Mouse (Mus musculus): ENCODE data around the gene Etl4. TPM values are rescaled to one million over a fixed set of nuclear protein-coding genes. Genes with fewer than 3 reads are reported as not detected.
"Not testable (repeated sequence)": the region's sequence is repeated elsewhere in the genome, so short reads cannot be mapped to it uniquely, and the experiment has no call there.

The Etl4 gene
- polyA plus RNA-seq, 1 experiment from 2014 or later, result 15.7 TPM

DNA sequence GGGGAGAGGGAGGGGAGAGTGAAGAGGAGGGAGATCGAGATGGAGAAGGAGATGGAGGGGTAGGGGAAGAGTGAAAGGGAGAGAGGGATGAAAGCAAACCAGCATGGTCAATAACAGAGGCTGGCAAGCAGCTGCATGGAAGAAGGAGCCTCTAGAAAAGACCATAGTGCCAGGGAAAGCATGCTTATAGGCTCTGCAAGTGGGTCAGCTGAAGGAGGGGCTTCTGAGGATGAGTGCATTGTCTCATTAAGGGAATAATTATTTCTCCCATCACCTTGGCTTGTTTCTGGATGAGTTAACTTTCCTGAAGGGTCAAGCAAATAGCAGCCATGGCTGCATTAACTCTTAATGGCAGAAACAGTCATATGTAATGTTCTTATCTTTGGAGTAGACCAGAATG, 228.8 kb downstream of the Etl4 start:
- Histone ChIP-seq H3K4me2 (replicated peaks; ENCODE audit: low read depth, low read length) (no peak overlapping the region), H3K9ac (replicated peaks; ENCODE audit: low read depth) (no peak overlapping the region), H3K4me3 (ENCODE audit: low read depth, low read length) (no peak overlapping the region), H3K36me3 (ENCODE audit: insufficient read depth, low read length) (no peaks in the 10 kb centered on the region), H3K27me3 (replicated peaks; ENCODE audit: insufficient read depth, low read length) (no peaks in the 10 kb centered on the region), H3K4me1 (ENCODE audit: insufficient read depth, low read depth, low read length) (no peaks in the 10 kb centered on the region), H3K27ac (ENCODE audit: low read length) (no peak overlapping the region), H3K9me3 (ENCODE audit: low read length) (no peaks in the 10 kb centered on the region)
- no peak for TF ChIP-seq EP300 (IDR thresholded peaks at IDR 0.05)
- TF ChIP-seq CTCF (IDR thresholded peaks at IDR 0.05), result no peak
- 31% methylated on average over 1 of the region's 1 CpGs for WGBS
- ATAC-seq (no peak), DNase-seq (ENCODE audit: low spot score) (no peak)

DNA sequence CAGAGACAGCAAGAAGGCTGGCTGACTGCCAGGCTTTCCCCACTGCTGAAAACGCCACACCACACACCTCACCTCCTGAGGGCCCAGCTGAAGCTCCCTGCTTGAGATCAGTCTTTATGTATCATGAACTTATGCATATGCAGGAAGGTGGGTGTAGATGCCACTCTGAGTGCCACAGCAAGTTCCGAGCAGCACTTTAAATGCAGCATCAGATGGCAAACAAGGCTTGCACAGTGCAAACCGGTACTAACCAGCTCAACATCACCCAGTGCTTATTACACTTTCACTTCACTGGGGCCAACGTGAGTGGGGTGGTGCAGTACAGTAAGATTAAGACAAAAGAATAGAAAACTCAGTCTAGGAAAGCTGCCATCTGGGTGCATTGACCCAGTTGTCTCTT, 235.8 kb downstream of the Etl4 start:
- WGBS, result 48% methylated on average over 4 of the region's 4 CpGs
- Histone ChIP-seq H3K4me3 (ENCODE audit: low read depth, low read length) (no peak overlapping the region), H3K9me3 (ENCODE audit: low read length) (no peaks in the 10 kb centered on the region), H3K27ac (ENCODE audit: low read length) (no peak overlapping the region), H3K4me1 (ENCODE audit: insufficient read depth, low read depth, low read length) (no peaks in the 10 kb centered on the region), H3K27me3 (replicated peaks; ENCODE audit: insufficient read depth, low read length) (no peaks in the 10 kb centered on the region), H3K9ac (replicated peaks; ENCODE audit: low read depth) (no peak overlapping the region), H3K36me3 (ENCODE audit: insufficient read depth, low read length) (no peaks in the 10 kb centered on the region), H3K4me2 (replicated peaks; ENCODE audit: low read depth, low read length) (no peak overlapping the region)
- TF ChIP-seq EP300 (IDR thresholded peaks at IDR 0.05), result no peak
- TF ChIP-seq CTCF (IDR thresholded peaks at IDR 0.05), result no peak
- no peak for DNase-seq (ENCODE audit: low spot score)
- no peak for ATAC-seq

DNA sequence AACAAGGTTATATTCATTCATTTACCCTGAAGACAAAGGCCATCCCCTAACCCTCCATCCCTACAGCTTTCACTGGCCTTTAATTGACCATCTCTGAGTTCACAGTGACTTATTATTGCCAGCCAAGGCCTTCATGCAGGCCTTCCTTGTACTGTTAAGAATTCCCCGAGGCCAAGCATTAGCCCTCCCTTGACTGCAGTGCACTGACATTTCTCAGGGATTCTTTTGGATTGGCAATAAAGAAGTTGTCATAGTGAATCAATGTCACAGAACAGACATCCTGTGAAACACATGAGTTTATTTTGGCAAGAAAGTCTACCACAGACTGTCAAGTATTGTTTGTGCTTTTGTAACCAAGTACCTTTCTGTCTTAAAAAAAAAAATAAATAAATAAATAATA, 257.5 kb downstream of the Etl4 start:
- WGBS, result 72% methylated on average over 1 of the region's 1 CpGs

DNA sequence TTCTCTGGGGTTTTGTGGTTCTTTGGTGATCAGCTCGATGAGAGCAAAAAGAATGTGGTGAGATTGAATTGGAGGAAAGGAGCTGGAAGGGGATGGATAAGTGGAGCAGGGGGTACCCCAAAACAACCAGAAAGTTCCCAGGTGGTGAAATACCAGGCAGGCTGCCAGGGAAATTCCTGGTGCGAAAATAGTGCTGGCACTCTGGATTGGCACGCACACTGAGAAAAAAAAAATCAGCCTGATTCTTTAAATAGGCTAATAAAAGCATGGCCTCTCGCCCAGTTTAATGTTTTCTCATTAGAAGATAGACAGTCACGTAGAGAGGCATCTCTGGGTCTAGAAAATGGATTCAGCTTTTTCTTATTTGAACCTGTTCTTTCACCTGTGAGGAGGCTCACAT, 258.0 kb downstream of the Etl4 start:
- ATAC-seq (no peak), DNase-seq (ENCODE audit: low spot score) (no peak)
- H3K27me3 ChIP-seq (replicated peaks; ENCODE audit: insufficient read depth, low read length), result no peaks in the 10 kb centered on the region
- TF ChIP-seq EP300 (IDR thresholded peaks at IDR 0.05) (no peak), CTCF (IDR thresholded peaks at IDR 0.05) (no peak)
- H3K27ac ChIP-seq (ENCODE audit: low read length), result no peak overlapping the region
- H3K4me2 ChIP-seq (replicated peaks; ENCODE audit: low read depth, low read length), result no peak overlapping the region
- H3K4me1 ChIP-seq (ENCODE audit: insufficient read depth, low read depth, low read length), result no peaks in the 10 kb centered on the region
- no peaks in the 10 kb centered on the region for H3K9me3 ChIP-seq (ENCODE audit: low read length)
- H3K36me3 ChIP-seq (ENCODE audit: insufficient read depth, low read length), result no peaks in the 10 kb centered on the region
- WGBS, result 57% methylated on average over 5 of the region's 5 CpGs
- no peak overlapping the region for H3K4me3 ChIP-seq (ENCODE audit: low read depth, low read length)
- H3K9ac ChIP-seq (replicated peaks; ENCODE audit: low read depth), result no peak overlapping the region

More for the DNA sequence above, 257.5 kb downstream of the Etl4 start:
- H3K9me3 ChIP-seq (ENCODE audit: low read length), result no peaks in the 10 kb centered on the region
- no peak overlapping the region for H3K27ac ChIP-seq (ENCODE audit: low read length)
- no peak overlapping the region for H3K4me2 ChIP-seq (replicated peaks; ENCODE audit: low read depth, low read length)
- H3K27me3 ChIP-seq (replicated peaks; ENCODE audit: insufficient read depth, low read length), result no peaks in the 10 kb centered on the region
- DNase-seq (ENCODE audit: low spot score), result no peak
- H3K36me3 ChIP-seq (ENCODE audit: insufficient read depth, low read length), result no peaks in the 10 kb centered on the region
- no peak overlapping the region for H3K9ac ChIP-seq (replicated peaks; ENCODE audit: low read depth)
- TF ChIP-seq CTCF (IDR thresholded peaks at IDR 0.05) (no peak), EP300 (IDR thresholded peaks at IDR 0.05) (no peak)
- H3K4me3 ChIP-seq (ENCODE audit: low read depth, low read length), result no peak overlapping the region
- no peaks in the 10 kb centered on the region for H3K4me1 ChIP-seq (ENCODE audit: insufficient read depth, low read depth, low read length)
- ATAC-seq, result no peak

DNA sequence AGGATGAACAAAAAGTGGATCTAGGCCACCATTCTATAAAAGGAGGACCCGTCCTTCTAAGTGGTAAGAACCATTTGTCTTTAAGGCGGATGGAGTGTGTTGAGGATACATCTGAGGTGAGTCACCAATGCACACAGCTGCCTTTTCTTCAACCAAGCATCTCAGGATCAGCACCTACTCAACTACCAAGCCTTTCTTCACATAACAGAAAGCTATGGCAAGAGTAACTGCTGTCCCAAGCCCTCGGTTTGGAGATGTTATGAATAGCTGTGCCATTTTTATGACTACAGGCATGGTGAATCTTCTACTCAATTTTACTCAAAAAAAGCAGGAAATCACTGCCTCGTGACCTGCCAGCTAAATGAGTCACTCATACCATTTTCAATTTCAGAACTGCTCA, 258.6 kb downstream of the Etl4 start:
- Histone ChIP-seq H3K36me3 (ENCODE audit: insufficient read depth, low read length) (no peaks in the 10 kb centered on the region), H3K9me3 (ENCODE audit: low read length) (no peaks in the 10 kb centered on the region), H3K9ac (replicated peaks; ENCODE audit: low read depth) (no peak overlapping the region), H3K27me3 (replicated peaks; ENCODE audit: insufficient read depth, low read length) (no peaks in the 10 kb centered on the region), H3K4me2 (replicated peaks; ENCODE audit: low read depth, low read length) (no peak overlapping the region), H3K27ac (ENCODE audit: low read length) (no peak overlapping the region), H3K4me3 (ENCODE audit: low read depth, low read length) (no peak overlapping the region), H3K4me1 (ENCODE audit: insufficient read depth, low read depth, low read length) (no peaks in the 10 kb centered on the region)
- TF ChIP-seq CTCF (IDR thresholded peaks at IDR 0.05) (no peak), EP300 (IDR thresholded peaks at IDR 0.05) (no peak)
- DNase-seq (ENCODE audit: low spot score), result no peak
- WGBS, result 79% methylated on average over 4 of the region's 4 CpGs
- ATAC-seq, result no peak

DNA sequence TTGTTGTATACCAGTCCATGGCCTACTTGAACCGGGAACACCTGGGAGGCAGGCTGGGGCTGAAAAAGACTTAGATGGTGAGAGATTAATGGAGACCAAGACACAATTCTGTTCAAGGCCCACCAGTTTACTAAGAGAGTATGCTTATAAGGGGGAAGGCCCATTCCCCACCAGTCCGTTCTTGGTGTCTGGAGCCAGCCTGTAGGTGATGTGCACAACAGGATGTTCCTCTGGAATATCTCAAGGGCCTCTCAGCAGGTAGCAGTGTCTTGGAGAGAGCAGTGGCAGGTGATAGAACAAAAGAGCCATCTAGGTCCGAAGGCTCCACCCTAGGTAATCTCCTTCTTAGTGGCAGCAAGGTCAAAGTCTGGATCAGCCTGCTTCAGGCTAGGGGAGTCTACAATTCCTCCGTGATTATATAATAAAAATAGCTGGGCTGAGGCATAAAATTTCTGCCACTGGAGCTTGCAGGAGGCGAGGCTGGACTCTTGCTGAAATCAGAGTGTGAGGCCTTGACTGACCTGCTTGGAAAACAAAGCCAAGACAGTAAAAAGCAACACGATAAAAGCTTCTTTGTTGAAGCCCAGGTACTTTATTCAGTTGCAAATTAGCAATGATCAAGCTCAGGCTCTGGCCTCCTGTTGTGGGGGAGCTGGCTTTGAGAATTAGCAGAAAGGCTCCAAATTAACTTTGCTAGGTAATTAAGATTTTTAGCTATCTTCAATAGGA, 267.0 kb downstream of the Etl4 start:
- H3K27ac ChIP-seq (ENCODE audit: low read length); H3K27me3 ChIP-seq (replicated peaks; ENCODE audit: insufficient read depth, low read length); DNase-seq (ENCODE audit: low spot score); H3K9ac ChIP-seq (replicated peaks; ENCODE audit: low read depth); H3K4me3 ChIP-seq (ENCODE audit: low read depth, low read length); H3K9me3 ChIP-seq (ENCODE audit: low read length); H3K4me1 ChIP-seq (ENCODE audit: insufficient read depth, low read depth, low read length); ATAC-seq; H3K36me3 ChIP-seq (ENCODE audit: insufficient read depth, low read length); H3K4me2 ChIP-seq (replicated peaks; ENCODE audit: low read depth, low read length): not testable (repeated sequence)
- WGBS, result 75% methylated on average over 6 of the region's 6 CpGs

DNA sequence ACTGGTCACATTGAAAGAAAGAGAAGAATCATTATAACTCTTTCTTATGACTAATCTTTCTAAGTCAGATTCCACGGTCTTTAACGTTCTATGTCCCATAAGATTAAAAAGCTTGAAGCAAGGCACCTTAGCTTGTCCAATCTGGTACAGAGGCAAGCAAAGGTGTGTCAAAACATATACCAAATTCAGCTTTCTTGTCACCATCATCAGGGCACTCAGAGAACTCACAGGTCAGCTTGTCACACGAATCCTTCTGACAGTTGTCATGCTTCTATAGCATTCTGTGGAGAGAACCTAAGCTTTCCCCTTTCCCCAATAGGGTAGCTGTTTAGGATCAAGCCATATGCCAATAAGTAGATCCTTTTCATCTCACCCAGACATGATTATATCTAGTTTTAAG, 267.7 kb downstream of the Etl4 start:
- H3K27ac ChIP-seq (ENCODE audit: low read length); DNase-seq (ENCODE audit: low spot score); H3K4me3 ChIP-seq (ENCODE audit: low read depth, low read length); ATAC-seq; H3K4me1 ChIP-seq (ENCODE audit: insufficient read depth, low read depth, low read length); H3K27me3 ChIP-seq (replicated peaks; ENCODE audit: insufficient read depth, low read length); H3K36me3 ChIP-seq (ENCODE audit: insufficient read depth, low read length); H3K9me3 ChIP-seq (ENCODE audit: low read length); H3K9ac ChIP-seq (replicated peaks; ENCODE audit: low read depth); H3K4me2 ChIP-seq (replicated peaks; ENCODE audit: low read depth, low read length): not testable (repeated sequence)
- WGBS, result 89% methylated on average over 3 of the region's 3 CpGs

DNA sequence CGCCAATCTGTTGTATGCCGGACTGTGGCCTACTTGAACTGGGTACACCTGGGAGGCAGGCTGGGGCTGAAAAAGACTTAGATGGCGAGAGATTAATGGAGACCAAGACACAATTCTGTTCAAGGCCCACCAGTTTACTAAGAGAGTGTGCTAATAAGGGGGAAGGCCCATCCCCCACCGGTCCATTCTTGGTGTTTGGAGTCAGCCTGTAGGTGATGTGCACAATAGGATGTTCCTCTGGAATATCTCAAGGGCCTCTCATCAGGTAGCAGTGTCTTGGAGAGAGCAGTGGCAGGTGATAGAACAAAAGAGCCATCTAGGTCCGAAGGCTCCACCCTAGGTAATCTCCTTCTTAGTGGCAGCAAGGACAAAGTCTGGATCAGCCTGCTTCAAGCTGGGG, 271.0 kb downstream of the Etl4 start:
- ATAC-seq; H3K27me3 ChIP-seq (replicated peaks; ENCODE audit: insufficient read depth, low read length); H3K36me3 ChIP-seq (ENCODE audit: insufficient read depth, low read length); DNase-seq (ENCODE audit: low spot score); H3K4me3 ChIP-seq (ENCODE audit: low read depth, low read length); H3K9me3 ChIP-seq (ENCODE audit: low read length); H3K9ac ChIP-seq (replicated peaks; ENCODE audit: low read depth); H3K4me2 ChIP-seq (replicated peaks; ENCODE audit: low read depth, low read length); H3K4me1 ChIP-seq (ENCODE audit: insufficient read depth, low read depth, low read length); H3K27ac ChIP-seq (ENCODE audit: low read length): not testable (repeated sequence)
- 86% methylated on average over 5 of the region's 5 CpGs for WGBS

DNA sequence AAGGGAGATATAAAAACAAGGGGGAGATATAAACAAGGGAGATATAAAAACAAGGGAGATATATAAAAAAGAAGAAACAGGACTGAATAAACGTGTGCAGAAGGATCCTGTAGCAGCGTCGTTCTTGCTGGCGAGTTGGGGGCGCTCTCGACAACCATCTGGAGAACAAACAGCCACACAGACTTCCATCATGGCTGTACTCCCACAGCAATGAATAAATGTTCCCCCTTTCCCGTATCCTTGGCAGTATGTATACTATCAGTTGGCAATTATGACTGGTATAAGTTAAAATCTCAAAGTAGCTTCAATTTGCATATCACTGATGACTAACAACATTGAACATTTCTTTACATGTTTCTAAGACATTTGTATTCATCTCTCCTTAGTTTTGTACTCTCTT, 277.6 kb downstream of the Etl4 start:
- not testable (repeated sequence) for ATAC-seq; H3K36me3 ChIP-seq (ENCODE audit: insufficient read depth, low read length); DNase-seq (ENCODE audit: low spot score); H3K27me3 ChIP-seq (replicated peaks; ENCODE audit: insufficient read depth, low read length); H3K9ac ChIP-seq (replicated peaks; ENCODE audit: low read depth); H3K4me1 ChIP-seq (ENCODE audit: insufficient read depth, low read depth, low read length); H3K4me2 ChIP-seq (replicated peaks; ENCODE audit: low read depth, low read length); H3K4me3 ChIP-seq (ENCODE audit: low read depth, low read length); H3K27ac ChIP-seq (ENCODE audit: low read length); H3K9me3 ChIP-seq (ENCODE audit: low read length)
- 89% methylated on average over 7 of the region's 7 CpGs for WGBS

Data from lung, postnatal 0 days (tissue).